Mouse (Mus musculus) testis, adult 2 months (tissue): Measurements from ENCODE around the gene D430041D05Rik.

Experiments used
- CTCF ChIP-seq: fragments of 200-500 bp; IDR thresholded peaks from 2 replicates; pipeline ENCODE4 v1.5.1; 2012; ENCODE audit warnings: low read depth, mild to moderate bottlenecking, inconsistent platforms, low read length, moderate library complexity; ENCODE audit not compliant: control insufficient read depth, insufficient read depth, insufficient replicate concordance
- POLR2A ChIP-seq: fragments of 200-500 bp; IDR thresholded peaks from 2 replicates; pipeline ENCODE4 v1.6.1; 2012; ENCODE audit warnings: low read depth, mild to moderate bottlenecking, inconsistent platforms, low read length, moderate library complexity; ENCODE audit not compliant: control insufficient read depth

DNA sequence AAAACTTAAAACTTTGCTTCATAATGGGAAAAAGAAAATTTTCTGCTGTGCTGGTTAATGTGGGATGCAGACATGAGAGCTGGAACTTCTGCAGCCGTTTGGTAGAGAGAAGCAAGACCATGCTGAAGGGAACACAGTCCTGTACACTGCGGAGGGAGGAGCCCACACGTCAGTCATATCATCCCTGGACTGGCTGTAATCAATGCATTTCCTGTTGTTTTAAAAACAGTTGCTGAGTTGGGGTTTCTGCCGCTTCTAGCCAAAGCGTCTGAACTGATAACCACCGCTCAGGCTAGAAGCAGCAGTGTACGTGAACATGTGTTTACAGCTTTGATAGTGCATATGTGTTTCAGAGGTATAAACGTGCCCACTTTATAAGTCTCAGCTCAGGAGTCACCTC lies 231.2 kb downstream of the D430041D05Rik start:
- TF ChIP-seq CTCF = no peak
- TF ChIP-seq POLR2A = no peak
